Mouse (Mus musculus) lung, postnatal 36 days (tissue): Measurements from ENCODE around the gene D6Ertd527e.

Experiments
- DNase-seq: peaks from one replicate; pipeline ENCODE4 v3.0.0; 2022; ENCODE audit warnings: mixed read lengths

The D6Ertd527e gene

GRCm38 (mm10) chr6:87112125-87112524 is 7.6 kb downstream of the D6Ertd527e start:
- DNase-seq = no peak

- no peak for DNase-seq
Measured at GRCm38 (mm10) chr6:87115981-87116380, 11.4 kb downstream of the D6Ertd527e start.

- DNase-seq = no peak
Measured at GRCm38 (mm10) chr6:87116596-87116995, 12.1 kb downstream of the D6Ertd527e start.

GRCm38 (mm10) chr6:87119066-87119837 is 14.7 kb downstream of the D6Ertd527e start:
- peak; percentile 63 for DNase-seq

GRCm38 (mm10) chr6:87119975-87120374 is 15.4 kb downstream of the D6Ertd527e start:
- no peak for DNase-seq

- no peak for DNase-seq
Measured at GRCm38 (mm10) chr6:87120661-87121060, 16.1 kb downstream of the D6Ertd527e start.

GRCm38 (mm10) chr6:87121961-87122360 is 17.4 kb downstream of the D6Ertd527e start:
- no peak for DNase-seq

GRCm38 (mm10) chr6:87123406-87123805 is 18.9 kb downstream of the D6Ertd527e start:
- DNase-seq = no peak

- DNase-seq = peak; percentile 41
Measured at GRCm38 (mm10) chr6:87123973-87124372, 19.4 kb downstream of the D6Ertd527e start.

- DNase-seq = peak; percentile 75
Measured at GRCm38 (mm10) chr6:87127049-87127753, 22.7 kb downstream of the D6Ertd527e start.

GRCm38 (mm10) chr6:87129861-87130260 is 25.3 kb downstream of the D6Ertd527e start:
- peak; percentile 26 for DNase-seq

GRCm38 (mm10) chr6:87130628-87131027 is 26.1 kb downstream of the D6Ertd527e start:
- DNase-seq = no peak

- no peak for DNase-seq
Measured at GRCm38 (mm10) chr6:87131078-87131477, 26.5 kb downstream of the D6Ertd527e start.

- no peak for DNase-seq
Measured at GRCm38 (mm10) chr6:87133520-87133919, 29.0 kb downstream of the D6Ertd527e start.

- DNase-seq = no peak
Measured at GRCm38 (mm10) chr6:87133966-87134546, 29.5 kb downstream of the D6Ertd527e start.

- DNase-seq = no peak
Measured at GRCm38 (mm10) chr6:87138479-87138878, 33.9 kb downstream of the D6Ertd527e start.

- DNase-seq = peak; percentile 26
Measured at GRCm38 (mm10) chr6:87139796-87140553, 35.4 kb downstream of the D6Ertd527e start.

GRCm38 (mm10) chr6:87142239-87142638 is 37.7 kb downstream of the D6Ertd527e start:
- peak; percentile 52 for DNase-seq

GRCm38 (mm10) chr6:87143594-87143993 is 39.0 kb downstream of the D6Ertd527e start:
- DNase-seq = peak; percentile 44

- DNase-seq = no peak
Measured at GRCm38 (mm10) chr6:87147921-87148320, 43.4 kb downstream of the D6Ertd527e start.

- no peak for DNase-seq
Measured at GRCm38 (mm10) chr6:87150471-87150870, 45.9 kb downstream of the D6Ertd527e start.

GRCm38 (mm10) chr6:87151427-87151826 is 46.9 kb downstream of the D6Ertd527e start:
- no peak for DNase-seq
